Mouse (Mus musculus) kidney, embryonic 14.5 days (tissue): Measurements from ENCODE around the gene Zfp653. TPM values are rescaled to one million over a fixed set of nuclear protein-coding genes. Genes with fewer than 3 reads are reported as not detected.

ENCODE experiments used
- ATAC-seq: fragments of 200-750 bp; cut with Nextera tagmentation; 2 replicates; pipeline ENCODE4 v1.8.0; 2017; ENCODE audit warnings: moderate number of reproducible peaks, mild to moderate bottlenecking, moderate TSS enrichment, moderate library complexity; ENCODE audit not compliant: low FRiP score, low TSS enrichment
- H3K27ac ChIP-seq: fragments of 300-500 bp; sonication (generic); 2 replicates; pipeline ENCODE4 v1.5.1; 2014; ENCODE audit warnings: low read depth, mild to moderate bottlenecking, low read length, moderate library complexity, mixed read lengths
- H3K27me3 ChIP-seq: fragments of 300-500 bp; sonication (generic); 2 replicates; pipeline ENCODE4 v1.6.1; 2014; ENCODE audit warnings: mild to moderate bottlenecking, low read length; ENCODE audit not compliant: control insufficient read depth, insufficient read depth
- H3K36me3 ChIP-seq: fragments of 300-500 bp; sonication (generic); 2 replicates; pipeline ENCODE4 v1.6.1; 2014; ENCODE audit warnings: low read length, mixed read lengths; ENCODE audit not compliant: control insufficient read depth, insufficient read depth
- H3K4me1 ChIP-seq: fragments of 300-500 bp; sonication (generic); 2 replicates; pipeline ENCODE4 v1.6.1; 2014; ENCODE audit warnings: low read length, mixed read lengths; ENCODE audit not compliant: control insufficient read depth, insufficient read depth
- H3K4me2 ChIP-seq: fragments of 300-500 bp; sonication (generic); replicated peaks from 2 replicates; pipeline ENCODE4 v1.6.1; 2014; ENCODE audit warnings: low read depth, mild to moderate bottlenecking, low read length
- H3K4me3 ChIP-seq: fragments of 300-500 bp; sonication (generic); 2 replicates; pipeline ENCODE4 v1.5.1; 2014; ENCODE audit warnings: mild to moderate bottlenecking, low read length
- H3K9ac ChIP-seq: fragments of 300-500 bp; sonication (generic); 2 replicates; pipeline ENCODE4 v1.6.1; 2014; ENCODE audit warnings: low read depth, mild to moderate bottlenecking, low read length, moderate library complexity
- H3K9me3 ChIP-seq: fragments of 300-500 bp; sonication (generic); 2 replicates; pipeline ENCODE4 v1.6.1; 2016; ENCODE audit warnings: low read length; ENCODE audit not compliant: control insufficient read depth
- WGBS: fragments of 180-500 bp; shearing (Covaris S2); extraction: QIAGEN DNeasy Blood & Tissue Kit; methylation state at CpG from one replicate; pipeline ENCODE4 v1.1.7; 2014; 5-methylcytosine and 5-hydroxymethylcytosine counted together
- microRNA-seq: library from miRNA; unstranded; fragments of <30 nt; microRNA quantifications from one replicate; pipeline ENCODE4, GENCODE M21; 2016
- polyA plus RNA-seq: library from polyadenylated mRNA; unstranded; fragments of >200 nt; fragmentation: Nextera tagmentation; extraction: Ambion mirVana; gene quantifications from 2 replicates; pipeline ENCODE4 v1.2.1, GENCODE M21; 2014

Zfp653 gene
- polyA plus RNA-seq, 1 experiment from 2014 or later = 9.9 TPM

DNA sequence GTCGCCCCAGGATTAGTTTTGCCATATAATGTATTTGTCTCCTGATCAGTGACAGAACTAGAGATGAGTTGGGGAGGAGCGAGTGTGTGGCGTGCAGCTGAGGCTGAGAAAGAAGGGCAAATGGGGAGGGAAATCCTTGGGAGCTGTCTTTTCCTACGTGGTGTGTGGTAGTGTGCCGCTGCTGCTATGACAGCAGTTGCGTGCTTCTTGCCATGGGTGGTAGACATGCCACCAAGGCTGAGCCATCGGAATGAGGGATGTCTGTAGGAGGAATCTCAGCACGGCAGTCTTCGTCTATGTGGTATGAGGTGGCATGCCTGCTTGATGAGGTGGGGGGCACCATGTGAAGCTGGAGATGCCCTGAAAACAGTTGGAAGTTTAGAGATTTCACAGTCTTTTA is 40.8 kb downstream of the Zfp653 start:
- 93% methylated on average over 9 of the region's 9 CpGs for WGBS
- Histone ChIP-seq H3K27ac (no peak overlapping the region), H3K4me2 (no peak overlapping the region), H3K4me1 (no peaks in the 10 kb centered on the region), H3K36me3 (no peaks in the 10 kb centered on the region), H3K27me3 (no peaks in the 10 kb centered on the region), H3K9me3 (no peaks in the 10 kb centered on the region), H3K4me3 (no peak overlapping the region), H3K9ac (no peak overlapping the region)
- no peak for ATAC-seq

DNA sequence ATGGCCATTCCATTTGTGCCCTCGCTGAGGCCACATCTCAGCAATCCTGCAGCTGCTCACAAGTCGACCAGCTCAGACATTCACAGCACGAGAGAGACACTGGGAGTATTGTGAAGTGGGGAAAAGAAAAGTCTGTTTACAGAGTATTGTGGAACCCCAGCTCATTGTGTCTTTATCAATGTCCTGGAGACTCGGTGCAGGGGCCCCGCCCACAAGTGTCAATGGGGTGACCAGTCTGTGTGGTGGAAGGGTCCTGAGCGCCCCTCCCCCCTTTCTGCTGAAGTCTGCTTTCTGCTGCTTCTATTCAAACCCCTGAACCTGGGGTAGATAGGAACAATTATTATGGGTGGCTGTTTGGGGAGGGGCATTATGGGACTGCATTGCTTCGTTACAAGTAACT is 42.7 kb downstream of the Zfp653 start:
- Histone ChIP-seq H3K27ac (no peak overlapping the region), H3K4me3 (no peak overlapping the region), H3K36me3 (no peaks in the 10 kb centered on the region), H3K9me3 (no peaks in the 10 kb centered on the region), H3K9ac (no peak overlapping the region), H3K4me2 (no peak overlapping the region), H3K27me3 (no peaks in the 10 kb centered on the region), H3K4me1 (no peaks in the 10 kb centered on the region)
- WGBS = 63% methylated on average over 7 of the region's 7 CpGs
- no peak for ATAC-seq

DNA sequence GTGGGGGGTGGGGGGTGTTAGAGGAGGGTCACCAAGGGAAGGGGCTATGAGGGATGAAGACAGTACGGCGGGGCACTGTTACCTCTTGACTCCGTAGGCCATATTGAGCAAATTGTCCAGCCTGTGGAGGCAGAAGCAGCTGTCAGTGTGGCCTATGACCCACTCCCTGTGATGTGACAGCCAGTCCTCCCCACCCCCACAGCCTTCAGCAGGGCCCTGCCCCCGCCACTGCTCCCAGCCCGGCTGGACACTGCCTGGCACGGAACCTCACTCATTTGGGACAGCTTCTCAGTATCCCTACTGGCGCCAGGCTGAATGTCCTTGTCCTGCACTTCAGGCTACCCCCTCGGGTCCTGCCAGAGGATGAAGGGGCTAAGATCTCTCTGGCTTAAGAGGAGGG is 46.6 kb downstream of the Zfp653 start:
- Histone ChIP-seq H3K9ac (no peak overlapping the region), H3K4me1 (no peaks in the 10 kb centered on the region), H3K4me2 (no peak overlapping the region), H3K27ac (no peak overlapping the region), H3K36me3 (no peaks in the 10 kb centered on the region), H3K9me3 (no peaks in the 10 kb centered on the region), H3K27me3 (no peaks in the 10 kb centered on the region), H3K4me3 (no peak overlapping the region)
- 53% methylated on average over 8 of the region's 8 CpGs for WGBS
- no peak for ATAC-seq

DNA sequence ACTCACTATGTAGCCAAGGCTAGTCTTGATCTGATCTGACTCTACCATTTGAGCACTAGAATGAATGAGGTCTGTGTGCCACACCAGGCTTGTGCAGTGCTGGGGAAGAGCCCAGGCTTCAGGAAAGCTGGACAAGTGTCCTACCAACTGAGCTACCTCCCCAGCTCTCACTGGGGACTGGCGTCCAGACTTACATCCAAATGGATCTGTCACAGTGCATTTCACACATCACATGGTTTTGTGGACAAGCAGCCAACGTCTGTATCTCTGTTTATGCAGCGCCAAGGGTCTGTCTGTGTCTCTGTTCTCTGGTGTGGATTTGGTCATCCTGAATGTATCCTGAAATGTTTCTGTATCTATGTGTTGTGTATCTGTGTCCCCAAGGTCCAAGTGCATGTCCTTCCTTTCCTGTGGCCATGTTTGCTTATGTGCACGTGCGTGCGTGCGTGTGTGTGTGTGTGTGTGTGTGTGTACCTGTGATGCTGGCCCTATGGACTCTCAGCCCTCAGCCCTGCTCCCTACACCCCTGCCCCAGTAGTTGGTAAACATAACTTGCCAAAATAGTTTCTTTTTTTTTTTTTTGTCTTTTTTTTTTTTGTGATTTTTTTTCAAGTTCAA is 53.9 kb downstream of the Zfp653 start:
- no peak overlapping the region for H3K9ac ChIP-seq
- H3K27me3 ChIP-seq = no peaks in the 10 kb centered on the region
- WGBS = 73% methylated on average over 7 of the region's 7 CpGs
- no peaks in the 10 kb centered on the region for H3K4me1 ChIP-seq
- no peak overlapping the region for H3K27ac ChIP-seq
- no peak for ATAC-seq
- no peak overlapping the region for H3K4me2 ChIP-seq
- no peaks in the 10 kb centered on the region for H3K9me3 ChIP-seq
- H3K36me3 ChIP-seq = peaks cover 23% of the 10 kb centered on the region
- no peak overlapping the region for H3K4me3 ChIP-seq

DNA sequence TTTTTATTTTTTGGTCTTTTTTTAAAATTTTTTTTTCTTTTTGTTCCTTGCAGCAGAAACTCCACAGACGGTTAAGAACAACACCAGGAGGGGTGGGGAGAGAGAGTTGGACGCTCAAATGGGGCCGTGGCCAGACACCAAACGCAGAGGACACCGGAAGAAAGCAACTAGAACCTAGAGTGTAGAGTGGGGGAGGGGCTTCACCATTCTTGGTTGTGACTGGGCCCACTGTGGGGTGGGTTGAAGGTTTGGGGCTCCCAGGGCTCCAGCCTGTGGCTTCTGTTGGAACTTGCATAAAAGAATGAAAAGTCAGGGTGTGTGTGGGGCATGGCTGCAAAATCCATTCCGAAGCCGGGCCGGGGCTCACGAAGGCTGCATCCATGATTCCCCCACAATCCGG is 54.9 kb downstream of the Zfp653 start:
- 57% methylated on average over 10 of the region's 10 CpGs for WGBS
- Histone ChIP-seq H3K27me3 (no peaks in the 10 kb centered on the region), H3K9me3 (no peaks in the 10 kb centered on the region), H3K36me3 (peaks cover 34% of the 10 kb centered on the region), H3K9ac (no peak overlapping the region), H3K4me2 (no peak overlapping the region), H3K4me3 (no peak overlapping the region), H3K27ac (no peak overlapping the region), H3K4me1 (no peaks in the 10 kb centered on the region)
- ATAC-seq = no peak

DNA sequence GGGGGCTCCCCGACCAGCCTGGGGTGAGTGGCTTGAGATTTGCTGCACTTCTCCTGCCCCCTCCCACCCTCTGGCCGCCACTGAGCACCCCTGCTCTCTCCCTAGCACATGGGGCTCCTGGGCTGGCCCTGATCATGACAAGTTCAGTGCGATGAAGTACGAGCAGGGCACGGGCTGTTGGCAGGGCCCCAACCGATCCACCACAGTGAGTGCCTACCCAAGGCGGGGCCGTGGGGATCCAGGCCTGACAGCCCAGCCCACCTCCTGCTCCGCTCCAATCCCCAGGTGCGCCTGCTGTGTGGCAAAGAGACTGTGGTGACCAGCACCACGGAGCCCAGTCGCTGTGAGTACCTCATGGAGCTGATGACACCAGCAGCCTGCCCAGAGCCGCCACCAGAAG is 58.4 kb downstream of the Zfp653 start:
- Histone ChIP-seq H3K4me2 (no peak overlapping the region), H3K9ac (no peak overlapping the region), H3K4me3 (no peak overlapping the region), H3K27me3 (no peaks in the 10 kb centered on the region), H3K9me3 (no peaks in the 10 kb centered on the region), H3K36me3 (peaks cover 69% of the 10 kb centered on the region), H3K27ac (no peak overlapping the region), H3K4me1 (no peaks in the 10 kb centered on the region)
- WGBS = 99% methylated on average over 13 of the region's 13 CpGs
- ATAC-seq = no peak

DNA sequence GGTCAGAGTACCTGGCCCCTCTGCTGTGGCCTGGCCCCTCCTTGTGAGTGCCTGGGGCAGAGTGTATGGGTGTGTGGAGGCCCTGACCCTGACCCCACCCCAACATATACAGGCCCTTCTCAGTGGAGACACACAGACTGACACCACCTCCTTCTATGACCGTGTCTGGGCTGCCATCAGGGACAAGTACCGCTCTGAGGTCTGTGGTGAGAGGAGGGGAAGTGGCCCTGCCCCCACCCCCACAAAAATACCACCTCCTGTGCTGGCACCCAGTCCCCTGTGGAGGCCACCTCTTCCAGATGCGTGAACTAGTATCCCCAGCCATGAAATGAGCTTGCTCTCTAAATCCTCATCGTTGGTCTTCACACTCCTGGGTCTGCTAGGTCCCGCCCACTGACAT is 60.1 kb downstream of the Zfp653 start:
- H3K9me3 ChIP-seq = no peaks in the 10 kb centered on the region
- H3K4me1 ChIP-seq = no peaks in the 10 kb centered on the region
- H3K27me3 ChIP-seq = no peaks in the 10 kb centered on the region
- H3K9ac ChIP-seq = no peak overlapping the region
- no peak overlapping the region for H3K4me3 ChIP-seq
- no peak for ATAC-seq
- no peak overlapping the region for H3K27ac ChIP-seq
- WGBS = 86% methylated on average over 5 of the region's 5 CpGs
- H3K4me2 ChIP-seq = no peak overlapping the region
- H3K36me3 ChIP-seq = peaks cover 85% of the 10 kb centered on the region

Small RNAs within 50 kb of the gene (microRNA-seq; reads per million reads assigned to microRNA genes)
- gene Mir7084 = not detected

Other genes with a start within 250 kb of the Zfp653 start
- gene Angptl8, start 235.9 kb downstream of the Zfp653 start, polyA plus RNA-seq = 2.6 and 3.4 TPM in 2 replicates
- gene Dock6, start 218.7 kb downstream of the Zfp653 start, polyA plus RNA-seq = 31.9 and 39.7 TPM in 2 replicates
- gene Rab3d, start 153.2 kb downstream of the Zfp653 start, polyA plus RNA-seq = 4.6 and 8.3 TPM in 2 replicates
- 3.4 and 4.0 TPM in 2 replicates for gene Ccdc159, start 143.9 kb downstream of the Zfp653 start, polyA plus RNA-seq
- gene Tmem205, start 143.8 kb downstream of the Zfp653 start, polyA plus RNA-seq = 54.0 and 67.5 TPM in 2 replicates
- 7.0 and 9.2 TPM in 2 replicates for gene Plppr2, start 134.3 kb downstream of the Zfp653 start, polyA plus RNA-seq
- 11.4 and 12.8 TPM in 2 replicates for gene Swsap1, start 115.6 kb downstream of the Zfp653 start, polyA plus RNA-seq
- 10.5 and 11.4 TPM in 2 replicates for gene Epor, start 107.9 kb downstream of the Zfp653 start, polyA plus RNA-seq
- 13.7 and 20.8 TPM in 2 replicates for gene Rgl3, start 81.9 kb downstream of the Zfp653 start, polyA plus RNA-seq
- 1.8 and 2.3 TPM in 2 replicates for gene Ccdc151, start 68.7 kb downstream of the Zfp653 start, polyA plus RNA-seq
- 104 and 118 TPM in 2 replicates for gene Prkcsh, start 68.6 kb downstream of the Zfp653 start, polyA plus RNA-seq
- 0.12 and 0.20 TPM in 2 replicates for gene Elavl3, start 19.4 kb downstream of the Zfp653 start, polyA plus RNA-seq
- gene Gm49318, start 117 bp downstream of the Zfp653 start, polyA plus RNA-seq = not detected in 2 replicates
- 29.9 and 41.5 TPM in 2 replicates for gene Ecsit, start 14.1 kb upstream of the Zfp653 start, polyA plus RNA-seq
- gene Cnn1, start 27.8 kb upstream of the Zfp653 start, polyA plus RNA-seq = 4.7 and 5.1 TPM in 2 replicates
- gene Elof1, start 45.8 kb upstream of the Zfp653 start, polyA plus RNA-seq = 216 and 237 TPM in 2 replicates
- gene Acp5, start 64.3 kb upstream of the Zfp653 start, polyA plus RNA-seq = 3.3 TPM in 2 replicates
- gene Pigyl, start 85.5 kb upstream of the Zfp653 start, polyA plus RNA-seq = 68.6 and 82.9 TPM in 2 replicates
- gene Zfp872, start 116.7 kb upstream of the Zfp653 start, polyA plus RNA-seq = 0.13 and 0.32 TPM in 2 replicates
- gene Zfp809, start 154.3 kb upstream of the Zfp653 start, polyA plus RNA-seq = 19.8 and 24.6 TPM in 2 replicates
- gene Zfp599, start 188.5 kb upstream of the Zfp653 start, polyA plus RNA-seq = 5.3 and 7.8 TPM in 2 replicates
- gene Zfp810, start 236.3 kb upstream of the Zfp653 start, polyA plus RNA-seq = 18.5 and 28.8 TPM in 2 replicates